Mouse (Mus musculus) hindbrain, embryonic 12.5 days (tissue): Measurements from ENCODE around the gene Olfr1336. TPM values are rescaled to one million over a fixed set of nuclear protein-coding genes. Genes with fewer than 3 reads are reported as not detected.

Experiments used
- ATAC-seq: fragments of 200-750 bp; cut with Nextera tagmentation; 2 replicates; pipeline ENCODE4 v1.8.0; 2017; ENCODE audit warnings: moderate TSS enrichment; ENCODE audit not compliant: low FRiP score
- H3K27ac ChIP-seq: fragments of 300-500 bp; sonication (generic); 2 replicates; pipeline ENCODE4 v1.5.1; 2016; ENCODE audit warnings: mild to moderate bottlenecking
- H3K27me3 ChIP-seq: fragments of 300-500 bp; sonication (generic); 2 replicates; pipeline ENCODE4 v1.6.1; 2016; ENCODE audit warnings: mild to moderate bottlenecking
- H3K36me3 ChIP-seq: fragments of 300-500 bp; sonication (generic); 2 replicates; pipeline ENCODE4 v1.6.1; 2016; ENCODE audit warnings: mild to moderate bottlenecking
- H3K4me1 ChIP-seq: fragments of 300-500 bp; sonication (generic); 2 replicates; pipeline ENCODE4 v1.6.1; 2016
- H3K4me2 ChIP-seq: fragments of 300-500 bp; sonication (generic); replicated peaks from 2 replicates; pipeline ENCODE4 v1.6.1; 2016; ENCODE audit warnings: mild to moderate bottlenecking
- H3K4me3 ChIP-seq: fragments of 300-500 bp; sonication (generic); 2 replicates; pipeline ENCODE4 v1.5.1; 2016; ENCODE audit warnings: mild to moderate bottlenecking
- H3K9ac ChIP-seq: fragments of 300-500 bp; sonication (generic); 2 replicates; pipeline ENCODE4 v1.6.1; 2016; ENCODE audit warnings: mild to moderate bottlenecking, moderate library complexity
- H3K9me3 ChIP-seq: fragments of 300-500 bp; sonication (generic); replicated peaks from 2 replicates; pipeline ENCODE4 v1.6.1; 2016; ENCODE audit warnings: mild to moderate bottlenecking
- WGBS: fragments of 180-500 bp; shearing (Covaris S2); methylation state at CpG from one replicate; pipeline ENCODE4 v1.1.7; 2016; 5-methylcytosine and 5-hydroxymethylcytosine counted together
- polyA plus RNA-seq: library from polyadenylated mRNA; unstranded; fragments of >200 nt; fragmentation: Nextera tagmentation; extraction: Ambion mirVana; gene quantifications from 2 replicates; pipeline ENCODE4 v1.2.1, GENCODE M21; 2016

Olfr1336 gene
- polyA plus RNA-seq, result not detected in 2 replicates

DNA sequence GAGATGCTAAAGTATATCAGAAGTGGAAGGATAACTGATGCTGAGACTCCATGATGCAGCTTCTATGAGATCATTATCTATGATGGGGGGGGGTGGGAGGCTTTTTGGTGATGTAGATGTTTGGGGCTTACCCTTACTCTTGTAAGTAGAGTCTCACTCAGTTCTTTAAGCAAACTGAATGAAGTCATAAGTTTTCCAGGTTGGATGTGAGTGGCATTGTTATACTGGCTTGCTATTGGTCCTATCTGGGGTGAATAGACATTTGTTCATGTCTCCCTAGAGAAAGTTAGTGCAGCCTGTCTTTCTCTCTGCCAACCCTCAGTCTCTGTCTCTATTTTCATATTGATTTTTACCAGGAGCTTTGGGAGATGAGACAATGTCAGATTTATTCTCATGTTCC is at the start of gene Olfr1336:
Gene Olfr1336, plus strand, starts transcription at position 301 of the 400 bp plus-strand sequence.
- Histone ChIP-seq H3K4me1 (no peaks in the 10 kb centered on the region), H3K9me3 (peaks cover 2% of the 10 kb centered on the region; the same call in 1 of the 2 replicates)

DNA sequence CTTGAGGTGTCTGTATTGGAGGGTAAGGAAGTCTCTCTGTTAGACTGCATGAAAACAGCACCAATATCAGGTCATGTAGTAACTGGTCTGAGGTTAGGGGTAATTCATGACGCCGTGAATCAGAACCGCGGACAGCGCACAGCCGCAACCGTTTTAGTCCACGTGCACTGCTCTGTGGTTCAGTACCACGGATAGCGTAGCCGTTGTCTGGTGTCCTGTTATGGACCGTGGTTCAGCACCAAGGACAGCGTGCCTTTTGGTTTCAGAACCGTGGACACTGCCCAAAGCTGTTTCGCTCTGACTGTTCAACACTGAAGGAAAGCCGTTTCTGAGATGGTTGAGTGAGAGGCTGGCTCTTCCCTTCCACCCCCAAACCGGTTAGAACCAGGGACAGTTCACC is 45.9 kb upstream of the Olfr1336 start, which contains the start of gene Gm20715:
Gene Gm20715, plus strand, starts transcription at position 235 of the 400 bp plus-strand sequence.
- Histone ChIP-seq H3K27me3 (0 out of 2 replicates have a peak, but pooled peaks cover 4% of the 10 kb centered on the region), H3K4me3 (no peak within 1 kb of the TSS), H3K9me3 (no peaks in the 10 kb centered on the region), H3K27ac (no peak within 1 kb of the TSS), H3K4me2 (no peak within 1 kb of the TSS), H3K9ac (no peak within 1 kb of the TSS), H3K4me1 (peaks cover 1% of the 10 kb centered on the region; the same call in 1 of the 2 replicates), H3K36me3 (no peaks in the 10 kb centered on the region)
- 3% methylated on average over 17 of the region's 17 CpGs for WGBS
- peak; percentile 57 for ATAC-seq

More for the DNA sequence above, at the start of gene Olfr1336:
- Histone ChIP-seq H3K27ac (no peak within 1 kb of the TSS), H3K27me3 (no peaks in the 10 kb centered on the region), H3K4me2 (no peak within 1 kb of the TSS), H3K36me3 (no peaks in the 10 kb centered on the region), H3K9ac (no peak within 1 kb of the TSS), H3K4me3 (no peak within 1 kb of the TSS)
- no peak for ATAC-seq

DNA sequence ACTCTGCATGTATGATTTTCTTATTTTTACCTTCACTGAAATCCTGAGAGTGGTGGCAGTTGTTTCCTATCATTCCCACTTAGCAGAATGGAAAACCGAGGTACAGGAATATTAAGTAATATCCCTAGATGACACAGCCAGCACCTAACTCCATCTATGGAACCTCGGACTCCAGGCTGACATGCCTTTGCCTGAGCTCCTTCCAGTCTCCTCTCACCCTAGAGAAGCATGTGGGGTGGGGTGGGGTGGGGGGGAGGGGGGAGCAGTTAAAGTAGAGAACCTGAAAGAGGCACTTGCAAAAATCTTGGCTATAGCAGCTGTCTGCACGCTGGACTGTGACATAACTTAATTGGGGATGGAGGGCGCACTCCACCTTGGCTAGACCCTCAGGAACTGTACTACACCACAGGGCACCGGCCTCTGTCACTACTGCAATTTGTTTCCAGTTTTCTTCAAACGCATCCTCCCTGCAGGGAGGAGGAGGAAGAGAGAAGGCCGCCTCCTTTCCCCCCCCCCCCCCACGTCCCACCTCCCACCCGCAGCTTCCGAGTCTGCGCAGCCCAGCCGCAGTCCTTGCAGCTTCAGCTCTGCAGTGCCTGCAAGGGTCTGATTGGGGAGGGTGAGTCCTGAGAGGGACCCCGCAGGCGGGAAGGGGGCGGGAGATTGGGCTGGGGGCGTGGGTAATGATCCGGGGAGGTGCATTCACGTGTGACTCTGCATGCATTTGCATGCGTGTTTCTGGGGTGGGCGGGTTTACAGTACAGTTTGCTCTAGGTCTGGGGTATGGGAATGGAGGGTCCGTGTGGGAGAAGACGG is 41.1 kb upstream of the Olfr1336 start:
- H3K27ac ChIP-seq, result no peak overlapping the region
- peak overlapping the region; percentile 38; the same call in 1 of the 2 replicates for H3K9ac ChIP-seq
- H3K9me3 ChIP-seq, result no peaks in the 10 kb centered on the region
- peaks cover 2% of the 10 kb centered on the region; the same call in 1 of the 2 replicates for H3K4me1 ChIP-seq
- peak overlapping the region; percentile 53 for H3K4me2 ChIP-seq
- H3K4me3 ChIP-seq, result peak overlapping the region; percentile 28
- H3K36me3 ChIP-seq, result no peaks in the 10 kb centered on the region
- 0 out of 2 replicates have a peak, but pooled peaks cover 4% of the 10 kb centered on the region for H3K27me3 ChIP-seq
- 8% methylated on average over 19 of the region's 22 CpGs for WGBS
- peak; percentile 80 for ATAC-seq

DNA sequence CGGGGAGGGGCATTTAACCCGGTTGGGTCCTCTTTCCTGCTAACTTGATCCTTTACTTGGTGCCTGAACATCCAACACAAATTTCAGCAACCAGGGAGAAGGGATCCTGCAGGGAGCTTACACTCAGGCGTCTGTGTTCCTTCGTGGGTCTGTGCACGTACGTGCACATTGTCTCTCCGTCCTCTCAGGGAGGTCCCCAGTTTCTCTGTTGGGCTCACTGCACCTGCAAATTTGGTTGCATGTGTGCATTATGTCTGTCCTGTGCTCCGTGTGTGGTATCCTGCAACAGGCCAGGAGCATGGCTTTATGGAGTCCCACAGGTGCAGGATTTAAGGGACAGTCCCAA is 40.6 kb upstream of the Olfr1336 start:
- 14% methylated on average over 8 of the region's 8 CpGs for WGBS
- ATAC-seq, result 0 out of 2 replicates have a peak, but pooled peaks have one; percentile 47
- Histone ChIP-seq H3K4me2 (peak overlapping the region; percentile 53), H3K36me3 (no peaks in the 10 kb centered on the region), H3K27me3 (0 out of 2 replicates have a peak, but pooled peaks cover 4% of the 10 kb centered on the region), H3K27ac (no peak overlapping the region), H3K4me3 (peak overlapping the region; percentile 28), H3K9ac (no peak overlapping the region), H3K4me1 (peaks cover 2% of the 10 kb centered on the region; the same call in 1 of the 2 replicates), H3K9me3 (no peaks in the 10 kb centered on the region)

DNA sequence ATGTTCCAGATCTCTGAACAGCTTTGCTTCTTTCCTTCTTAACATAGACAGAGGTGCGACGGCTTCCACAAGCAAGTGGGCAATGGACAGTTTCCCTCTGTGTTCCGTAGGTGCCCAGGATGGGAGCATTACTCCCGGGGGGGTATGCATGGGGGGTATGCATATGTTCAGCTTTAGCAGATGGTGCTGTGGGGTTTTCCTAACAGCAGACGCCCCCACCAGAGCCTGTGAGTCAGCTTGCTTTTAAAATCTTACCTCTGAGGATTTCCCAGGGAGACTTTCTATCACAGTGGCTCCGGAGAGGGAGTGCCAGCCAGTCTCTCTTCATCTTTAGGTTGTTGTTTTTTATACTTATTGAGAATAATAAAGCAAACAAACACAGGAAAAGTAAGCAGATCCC is 36.1 kb upstream of the Olfr1336 start:
- no peak for ATAC-seq

DNA sequence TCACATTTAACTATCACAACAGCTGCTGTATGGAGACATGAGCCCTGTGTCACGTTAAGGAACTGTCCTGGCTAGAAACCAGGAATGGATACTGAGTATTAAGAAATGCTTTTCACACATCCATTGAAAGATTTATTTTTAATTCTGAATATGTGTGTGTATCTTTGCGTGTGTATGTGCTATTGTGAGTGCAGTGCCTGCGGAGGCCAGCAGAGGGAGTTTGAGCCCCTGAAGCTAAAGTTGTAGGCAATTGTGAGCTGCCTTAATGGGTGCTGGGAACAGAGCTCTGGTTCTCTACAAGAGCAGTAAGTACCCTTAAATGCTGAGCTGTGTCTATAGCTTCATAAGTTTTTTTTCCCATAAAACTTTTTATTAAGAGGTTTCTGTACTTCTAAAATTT is 26.6 kb upstream of the Olfr1336 start:
- WGBS, result 91% methylated on average over 3 of the region's 3 CpGs
- H3K4me2 ChIP-seq, result no peak overlapping the region
- no peak overlapping the region for H3K27ac ChIP-seq
- no peak for ATAC-seq
- H3K9ac ChIP-seq, result no peak overlapping the region
- H3K4me1 ChIP-seq, result 0 out of 2 replicates have a peak, but pooled peaks cover 3% of the 10 kb centered on the region
- no peak overlapping the region for H3K4me3 ChIP-seq
- H3K9me3 ChIP-seq, result peaks cover 5% of the 10 kb centered on the region; the same call in 1 of the 2 replicates
- H3K36me3 ChIP-seq, result no peaks in the 10 kb centered on the region
- H3K27me3 ChIP-seq, result no peaks in the 10 kb centered on the region

More for the DNA sequence above, 36.1 kb upstream of the Olfr1336 start:
- H3K9me3 ChIP-seq, result no peaks in the 10 kb centered on the region
- 83% methylated on average over 6 of the region's 6 CpGs for WGBS
- H3K9ac ChIP-seq, result no peak overlapping the region
- H3K4me2 ChIP-seq, result no peak overlapping the region
- H3K4me1 ChIP-seq, result peaks cover 2% of the 10 kb centered on the region; the same call in 1 of the 2 replicates
- no peak overlapping the region for H3K4me3 ChIP-seq
- no peak overlapping the region for H3K27ac ChIP-seq
- H3K27me3 ChIP-seq, result no peaks in the 10 kb centered on the region
- no peaks in the 10 kb centered on the region for H3K36me3 ChIP-seq

DNA sequence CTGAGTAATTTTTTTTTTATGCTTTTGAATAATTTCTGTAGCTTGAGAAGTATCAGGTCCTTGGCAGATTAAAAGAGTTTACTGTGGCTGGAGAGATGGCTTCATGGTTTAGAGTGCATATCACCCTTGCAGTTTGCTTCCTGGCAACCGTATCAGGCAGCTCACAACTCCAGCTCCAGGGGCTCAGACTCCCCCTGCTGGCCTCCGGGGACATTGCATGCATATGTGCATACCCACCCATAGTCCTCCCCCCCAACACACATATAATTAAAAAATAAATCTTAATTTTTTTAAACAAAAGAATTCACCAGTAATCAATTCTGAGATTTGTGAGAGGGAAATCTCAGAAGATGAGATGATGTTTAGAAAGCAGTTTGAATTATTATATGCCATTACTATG is 25.6 kb upstream of the Olfr1336 start:
- Histone ChIP-seq H3K9me3 (peaks cover 5% of the 10 kb centered on the region; the same call in 1 of the 2 replicates), H3K36me3 (no peaks in the 10 kb centered on the region), H3K27ac (no peak overlapping the region), H3K4me1 (peaks cover 8% of the 10 kb centered on the region; the same call in 1 of the 2 replicates), H3K27me3 (no peaks in the 10 kb centered on the region), H3K4me3 (no peak overlapping the region), H3K4me2 (no peak overlapping the region), H3K9ac (no peak overlapping the region)
- ATAC-seq, result no peak
- 40% methylated on average over 2 of the region's 2 CpGs for WGBS

DNA sequence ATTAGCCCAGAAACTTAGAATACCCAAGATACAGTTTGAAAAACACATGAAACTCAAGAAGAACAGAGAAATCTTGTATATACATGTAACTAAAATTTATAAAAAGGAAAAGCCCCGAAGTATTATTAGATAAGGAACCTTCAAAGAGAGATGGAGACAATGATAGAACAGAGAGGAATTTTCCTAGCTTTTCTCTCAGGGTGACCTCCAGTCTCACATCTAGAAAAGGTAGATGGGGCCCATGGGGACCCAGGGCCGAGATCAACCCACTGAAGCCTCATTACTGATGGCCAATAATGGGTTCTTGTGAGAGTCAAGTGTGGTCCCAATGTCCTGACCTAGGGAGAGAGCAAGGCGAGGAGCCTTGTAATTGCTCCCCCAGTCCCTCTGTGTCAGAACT is 17.6 kb upstream of the Olfr1336 start, which contains the start of gene Olfr1344:
Gene Olfr1344, plus strand, starts transcription at position 301 of the 400 bp plus-strand sequence.
- H3K4me2 ChIP-seq, result no peak within 1 kb of the TSS
- no peak within 1 kb of the TSS for H3K27ac ChIP-seq
- no peak for ATAC-seq
- H3K4me1 ChIP-seq, result peaks cover 14% of the 10 kb centered on the region
- no peaks in the 10 kb centered on the region for H3K27me3 ChIP-seq
- H3K9ac ChIP-seq, result no peak within 1 kb of the TSS
- 79% methylated on average over 3 of the region's 3 CpGs for WGBS
- no peaks in the 10 kb centered on the region for H3K36me3 ChIP-seq
- H3K4me3 ChIP-seq, result no peak within 1 kb of the TSS
- peaks cover 8% of the 10 kb centered on the region; the same call in 1 of the 2 replicates for H3K9me3 ChIP-seq

DNA sequence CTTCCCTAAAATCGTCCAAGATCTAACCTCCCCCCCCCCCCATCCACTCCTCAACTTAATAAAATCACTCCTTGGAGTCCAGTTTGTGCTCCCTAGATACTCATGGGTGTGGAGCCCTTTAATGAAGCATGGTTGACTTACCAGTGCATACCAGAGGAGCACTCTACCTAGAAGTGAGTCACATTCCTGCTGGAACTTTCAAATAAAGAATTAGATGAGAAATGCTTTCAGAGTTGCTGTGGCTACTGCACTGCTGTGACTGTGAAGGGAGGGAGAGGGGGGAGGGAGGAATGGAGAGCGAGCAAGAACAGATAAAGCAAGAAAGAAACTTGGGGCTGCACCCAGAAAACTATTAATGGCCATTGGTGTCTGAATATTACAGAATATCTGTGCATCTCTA is 14.8 kb upstream of the Olfr1336 start:
- Histone ChIP-seq H3K36me3 (no peaks in the 10 kb centered on the region), H3K27me3 (no peaks in the 10 kb centered on the region), H3K27ac (no peak overlapping the region), H3K9ac (no peak overlapping the region), H3K4me2 (no peak overlapping the region), H3K4me1 (no peaks in the 10 kb centered on the region), H3K9me3 (peaks cover 8% of the 10 kb centered on the region; the same call in 1 of the 2 replicates), H3K4me3 (no peak overlapping the region)
- 64% methylated on average over 2 of the region's 2 CpGs for WGBS
- ATAC-seq, result no peak

DNA sequence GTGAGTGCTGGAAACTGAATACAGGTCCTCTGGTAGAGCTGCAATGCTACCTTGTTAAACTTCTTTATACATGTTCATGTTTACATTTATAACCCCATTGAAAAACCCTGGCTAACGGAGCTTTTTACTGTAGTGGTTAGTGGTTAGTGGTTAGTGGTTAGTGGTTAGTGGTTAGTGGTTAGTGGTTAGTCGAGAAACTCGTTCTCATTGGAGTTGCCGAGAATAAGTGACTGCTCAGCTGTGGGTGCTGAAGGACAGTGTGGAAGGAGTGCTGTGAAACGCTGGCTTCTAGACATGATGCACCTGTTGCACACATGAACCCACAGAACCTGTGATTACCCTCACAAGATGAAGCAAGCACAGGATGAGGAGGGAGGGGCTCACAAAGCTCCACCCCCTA is 8.2 kb upstream of the Olfr1336 start:
- 92% methylated on average over 5 of the region's 5 CpGs for WGBS
- no peak for ATAC-seq
- Histone ChIP-seq H3K9me3 (no peaks in the 10 kb centered on the region), H3K4me2 (no peak overlapping the region), H3K4me3 (no peak overlapping the region), H3K4me1 (no peaks in the 10 kb centered on the region), H3K27ac (no peak overlapping the region), H3K27me3 (no peaks in the 10 kb centered on the region), H3K36me3 (no peaks in the 10 kb centered on the region), H3K9ac (no peak overlapping the region)

DNA sequence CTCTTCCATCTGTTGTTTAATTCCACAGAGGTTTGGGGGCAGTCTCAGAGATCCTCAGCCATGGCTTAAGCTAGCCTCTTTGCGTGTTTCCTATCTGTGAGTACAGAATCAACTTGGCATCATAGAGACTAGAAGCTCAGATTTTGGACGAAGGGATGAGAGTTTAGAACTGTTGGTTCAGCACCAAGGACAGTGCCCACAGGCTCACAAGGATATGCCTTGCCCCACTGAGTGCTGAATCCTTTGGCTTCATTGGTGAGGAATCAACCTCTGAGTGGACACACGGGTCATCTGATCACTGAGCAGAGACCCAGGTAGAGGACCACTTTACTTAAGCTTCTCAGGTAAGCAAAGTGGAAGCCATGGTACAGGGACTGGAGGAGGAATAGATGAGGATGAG is 431 bp downstream of the Olfr1336 start:
- WGBS, result 40% methylated on average over 3 of the region's 3 CpGs
- no peak overlapping the region for H3K4me2 ChIP-seq
- no peak overlapping the region for H3K27ac ChIP-seq
- H3K4me1 ChIP-seq, result no peaks in the 10 kb centered on the region
- H3K9ac ChIP-seq, result no peak overlapping the region
- no peaks in the 10 kb centered on the region for H3K36me3 ChIP-seq
- ATAC-seq, result no peak
- no peaks in the 10 kb centered on the region for H3K27me3 ChIP-seq
- peaks cover 5% of the 10 kb centered on the region; the same call in 1 of the 2 replicates for H3K9me3 ChIP-seq
- no peak overlapping the region for H3K4me3 ChIP-seq

DNA sequence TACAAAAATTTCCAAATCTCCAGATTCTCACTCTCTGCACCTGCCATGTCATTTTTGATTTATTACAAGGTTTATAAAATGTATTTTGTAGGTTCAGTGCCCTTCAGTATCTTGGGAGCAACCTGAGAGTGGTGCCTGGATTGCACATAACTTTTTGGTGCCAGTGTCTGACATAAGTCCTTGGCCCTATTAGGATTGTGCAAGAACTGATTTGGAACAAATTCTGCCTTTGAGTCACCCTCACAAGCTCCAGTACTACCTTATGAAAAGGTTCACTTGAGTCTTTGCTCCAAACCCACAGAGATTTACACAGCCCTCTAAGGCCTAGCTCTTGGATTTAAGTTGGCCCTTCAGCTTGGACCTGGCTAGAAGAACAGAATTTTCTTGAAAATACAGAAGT is 11.0 kb downstream of the Olfr1336 start, which contains the start of gene Olfr1346:
Gene Olfr1346, plus strand, starts transcription at position 151 of the 400 bp plus-strand sequence.
- Histone ChIP-seq H3K4me2 (no peak within 1 kb of the TSS), H3K9me3 (no peaks in the 10 kb centered on the region), H3K4me1 (no peaks in the 10 kb centered on the region), H3K4me3 (no peak within 1 kb of the TSS), H3K27me3 (no peaks in the 10 kb centered on the region), H3K36me3 (no peaks in the 10 kb centered on the region), H3K27ac (no peak within 1 kb of the TSS), H3K9ac (no peak within 1 kb of the TSS)
- ATAC-seq, result no peak
